Mouse (Mus musculus) liver, embryonic 15.5 days (tissue): ENCODE results near the gene Rtn4r. TPM values are rescaled to one million over a fixed set of nuclear protein-coding genes. Genes with fewer than 3 reads are reported as not detected.
A peak's percentile ranks its signal among the peaks of the same experiment; 100 is the strongest.

Experiments
- ATAC-seq: fragments of 200-750 bp; cut with Nextera tagmentation; 2 replicates; pipeline ENCODE4 v1.8.0; 2017; ENCODE audit warnings: moderate number of reproducible peaks, mild to moderate bottlenecking, moderate library complexity; ENCODE audit not compliant: insufficient read depth
- H3K27ac ChIP-seq: fragments of 300-500 bp; sonication (generic); replicated peaks from 2 replicates; pipeline ENCODE4 v1.5.1; 2015; ENCODE audit warnings: mild to moderate bottlenecking, inconsistent platforms
- H3K27me3 ChIP-seq: fragments of 300-500 bp; sonication (generic); 2 replicates; pipeline ENCODE4 v1.6.1; 2015; ENCODE audit warnings: mild to moderate bottlenecking, inconsistent platforms
- H3K36me3 ChIP-seq: fragments of 300-500 bp; sonication (generic); replicated peaks from 2 replicates; pipeline ENCODE4 v1.6.1; 2015; ENCODE audit warnings: moderate library complexity, mild to moderate bottlenecking, inconsistent platforms
- H3K4me1 ChIP-seq: fragments of 300-500 bp; sonication (generic); replicated peaks from 2 replicates; pipeline ENCODE4 v1.6.1; 2015; ENCODE audit warnings: inconsistent platforms
- H3K4me2 ChIP-seq: fragments of 300-500 bp; sonication (generic); 2 replicates; pipeline ENCODE4 v1.6.1; 2015; ENCODE audit warnings: moderate library complexity, mild to moderate bottlenecking, inconsistent platforms
- H3K4me3 ChIP-seq: fragments of 300-500 bp; sonication (generic); replicated peaks from 2 replicates; pipeline ENCODE4 v1.5.1; 2015; ENCODE audit warnings: mild to moderate bottlenecking, inconsistent platforms
- H3K9ac ChIP-seq: fragments of 300-500 bp; sonication (generic); 2 replicates; pipeline ENCODE4 v1.6.1; 2015; ENCODE audit warnings: moderate library complexity, mild to moderate bottlenecking, inconsistent platforms
- H3K9me3 ChIP-seq: fragments of 300-500 bp; sonication (generic); replicated peaks from 2 replicates; pipeline ENCODE4 v1.6.1; 2016; ENCODE audit warnings: inconsistent platforms
- WGBS: fragments of 180-500 bp; shearing (Covaris S2); methylation state at CpG from one replicate; pipeline ENCODE4 v1.1.7; 2015; ENCODE audit warnings: mixed read lengths; ENCODE audit not compliant: insufficient replicate concordance; 5-methylcytosine and 5-hydroxymethylcytosine counted together
- polyA plus RNA-seq: library from polyadenylated mRNA; unstranded; fragments of >200 nt; fragmentation: Nextera tagmentation; extraction: Ambion mirVana; gene quantifications from 2 replicates; pipeline ENCODE4 v1.2.1, GENCODE M21; 2015

Gene Rtn4r
- polyA plus RNA-seq, 1 experiment from 2014 or later = 0.47 TPM

GRCm38 (mm10) chr16:18159778-18160177 lies 32.3 kb downstream of the Rtn4r start:
- Histone ChIP-seq H3K4me3 (no peak overlapping the region), H3K9me3 (no peaks in the 10 kb centered on the region), H3K27ac (no peak overlapping the region), H3K36me3 (no peaks in the 10 kb centered on the region), H3K4me2 (no peak overlapping the region), H3K27me3 (no peaks in the 10 kb centered on the region), H3K4me1 (peaks cover 4% of the 10 kb centered on the region; the same call in 1 of the 2 replicates), H3K9ac (no peak overlapping the region)
- 7% methylated on average over 1 of the region's 1 CpGs for WGBS
- ATAC-seq = no peak

GRCm38 (mm10) chr16:18160514-18160913 lies 33.1 kb downstream of the Rtn4r start:
- Histone ChIP-seq H3K4me3 (no peak overlapping the region), H3K4me1 (peaks cover 4% of the 10 kb centered on the region; the same call in 1 of the 2 replicates), H3K9me3 (no peaks in the 10 kb centered on the region), H3K4me2 (no peak overlapping the region), H3K27ac (no peak overlapping the region), H3K36me3 (no peaks in the 10 kb centered on the region), H3K9ac (no peak overlapping the region), H3K27me3 (no peaks in the 10 kb centered on the region)
- 44% methylated on average over 7 of the region's 7 CpGs for WGBS
- no peak for ATAC-seq

GRCm38 (mm10) chr16:18161190-18161589 lies 33.7 kb downstream of the Rtn4r start:
- Histone ChIP-seq H3K27ac (no peak overlapping the region), H3K27me3 (no peaks in the 10 kb centered on the region), H3K4me1 (peaks cover 4% of the 10 kb centered on the region; the same call in 1 of the 2 replicates), H3K36me3 (no peaks in the 10 kb centered on the region), H3K9me3 (no peaks in the 10 kb centered on the region), H3K9ac (no peak overlapping the region), H3K4me2 (no peak overlapping the region), H3K4me3 (no peak overlapping the region)
- WGBS = 31% methylated on average over 1 of the region's 1 CpGs
- ATAC-seq = no peak

- WGBS = 41% methylated on average over 2 of the region's 2 CpGs
- Histone ChIP-seq H3K9ac (no peak overlapping the region), H3K9me3 (no peaks in the 10 kb centered on the region), H3K4me2 (no peak overlapping the region), H3K36me3 (no peaks in the 10 kb centered on the region), H3K27ac (no peak overlapping the region), H3K27me3 (no peaks in the 10 kb centered on the region), H3K4me3 (no peak overlapping the region), H3K4me1 (no peaks in the 10 kb centered on the region)
- no peak for ATAC-seq
Observed at GRCm38 (mm10) chr16:18164642-18165238, 37.3 kb downstream of the Rtn4r start.

GRCm38 (mm10) chr16:18166613-18167190 lies 39.3 kb downstream of the Rtn4r start:
- H3K27ac ChIP-seq = no peak overlapping the region
- H3K4me2 ChIP-seq = no peak overlapping the region
- no peaks in the 10 kb centered on the region for H3K27me3 ChIP-seq
- no peaks in the 10 kb centered on the region for H3K4me1 ChIP-seq
- no peaks in the 10 kb centered on the region for H3K36me3 ChIP-seq
- no peak for ATAC-seq
- H3K4me3 ChIP-seq = no peak overlapping the region
- no peak overlapping the region for H3K9ac ChIP-seq
- WGBS = 61% methylated on average over 6 of the region's 6 CpGs
- no peaks in the 10 kb centered on the region for H3K9me3 ChIP-seq

GRCm38 (mm10) chr16:18169156-18169555 lies 41.7 kb downstream of the Rtn4r start:
- Histone ChIP-seq H3K9me3 (no peaks in the 10 kb centered on the region), H3K4me3 (no peak overlapping the region), H3K27ac (no peak overlapping the region), H3K36me3 (no peaks in the 10 kb centered on the region), H3K27me3 (no peaks in the 10 kb centered on the region), H3K4me2 (no peak overlapping the region), H3K4me1 (no peaks in the 10 kb centered on the region), H3K9ac (no peak overlapping the region)
- WGBS = 33% methylated on average over 5 of the region's 5 CpGs
- ATAC-seq = no peak

GRCm38 (mm10) chr16:18169776-18170175 lies 42.3 kb downstream of the Rtn4r start:
- Histone ChIP-seq H3K9ac (no peak overlapping the region), H3K27me3 (no peaks in the 10 kb centered on the region), H3K36me3 (no peaks in the 10 kb centered on the region), H3K27ac (no peak overlapping the region), H3K4me2 (no peak overlapping the region), H3K4me3 (no peak overlapping the region), H3K4me1 (no peaks in the 10 kb centered on the region), H3K9me3 (no peaks in the 10 kb centered on the region)
- ATAC-seq = no peak
- 73% methylated on average over 3 of the region's 3 CpGs for WGBS

- WGBS = 5% methylated on average over 7 of the region's 7 CpGs
- Histone ChIP-seq H3K4me1 (peaks cover 10% of the 10 kb centered on the region; the same call in 1 of the 2 replicates), H3K27me3 (no peaks in the 10 kb centered on the region), H3K9ac (no peak overlapping the region), H3K27ac (no peak overlapping the region), H3K36me3 (no peaks in the 10 kb centered on the region), H3K4me2 (no peak overlapping the region), H3K4me3 (no peak overlapping the region), H3K9me3 (no peaks in the 10 kb centered on the region)
- ATAC-seq = no peak
Observed at GRCm38 (mm10) chr16:18172266-18172855, 44.9 kb downstream of the Rtn4r start.

GRCm38 (mm10) chr16:18173231-18173630 lies 45.8 kb downstream of the Rtn4r start:
- no peak overlapping the region for H3K9ac ChIP-seq
- peaks cover 10% of the 10 kb centered on the region; the same call in 1 of the 2 replicates for H3K4me1 ChIP-seq
- no peaks in the 10 kb centered on the region for H3K9me3 ChIP-seq
- 67% methylated on average over 9 of the region's 9 CpGs for WGBS
- ATAC-seq = no peak
- no peak overlapping the region for H3K4me2 ChIP-seq
- no peaks in the 10 kb centered on the region for H3K27me3 ChIP-seq
- H3K27ac ChIP-seq = no peak overlapping the region
- no peak overlapping the region for H3K4me3 ChIP-seq
- no peaks in the 10 kb centered on the region for H3K36me3 ChIP-seq

GRCm38 (mm10) chr16:18173788-18174187 lies 46.3 kb downstream of the Rtn4r start:
- Histone ChIP-seq H3K4me2 (no peak overlapping the region), H3K4me3 (no peak overlapping the region), H3K27ac (no peak overlapping the region), H3K9ac (no peak overlapping the region), H3K36me3 (no peaks in the 10 kb centered on the region), H3K9me3 (no peaks in the 10 kb centered on the region), H3K4me1 (peaks cover 10% of the 10 kb centered on the region; the same call in 1 of the 2 replicates), H3K27me3 (no peaks in the 10 kb centered on the region)
- no peak for ATAC-seq
- 65% methylated on average over 11 of the region's 11 CpGs for WGBS

GRCm38 (mm10) chr16:18175817-18176541 lies 48.5 kb downstream of the Rtn4r start:
- peak overlapping the region; percentile 53; the same call in 1 of the 2 replicates for H3K27ac ChIP-seq

More at GRCm38 (mm10) chr16:18175817-18176541, 48.5 kb downstream of the Rtn4r start:
- Histone ChIP-seq H3K9me3 (no peaks in the 10 kb centered on the region), H3K9ac (no peak overlapping the region), H3K4me2 (peak overlapping the region; percentile 15; the same call in 1 of the 2 replicates), H3K4me1 (peaks cover 10% of the 10 kb centered on the region; the same call in 1 of the 2 replicates), H3K27me3 (no peaks in the 10 kb centered on the region), H3K36me3 (no peaks in the 10 kb centered on the region), H3K4me3 (no peak overlapping the region)
- 14% methylated on average over 6 of the region's 6 CpGs for WGBS
- ATAC-seq = peak; percentile 72
